Mouse (Mus musculus): ENCODE results near the gene Tbc1d25. TPM values are rescaled to one million over a fixed set of nuclear protein-coding genes. Genes with fewer than 3 reads are reported as not detected.

Tbc1d25 gene
- total RNA-seq (2021) = 10 to 100 TPM; 13.3 to 14.9 TPM

DNA sequence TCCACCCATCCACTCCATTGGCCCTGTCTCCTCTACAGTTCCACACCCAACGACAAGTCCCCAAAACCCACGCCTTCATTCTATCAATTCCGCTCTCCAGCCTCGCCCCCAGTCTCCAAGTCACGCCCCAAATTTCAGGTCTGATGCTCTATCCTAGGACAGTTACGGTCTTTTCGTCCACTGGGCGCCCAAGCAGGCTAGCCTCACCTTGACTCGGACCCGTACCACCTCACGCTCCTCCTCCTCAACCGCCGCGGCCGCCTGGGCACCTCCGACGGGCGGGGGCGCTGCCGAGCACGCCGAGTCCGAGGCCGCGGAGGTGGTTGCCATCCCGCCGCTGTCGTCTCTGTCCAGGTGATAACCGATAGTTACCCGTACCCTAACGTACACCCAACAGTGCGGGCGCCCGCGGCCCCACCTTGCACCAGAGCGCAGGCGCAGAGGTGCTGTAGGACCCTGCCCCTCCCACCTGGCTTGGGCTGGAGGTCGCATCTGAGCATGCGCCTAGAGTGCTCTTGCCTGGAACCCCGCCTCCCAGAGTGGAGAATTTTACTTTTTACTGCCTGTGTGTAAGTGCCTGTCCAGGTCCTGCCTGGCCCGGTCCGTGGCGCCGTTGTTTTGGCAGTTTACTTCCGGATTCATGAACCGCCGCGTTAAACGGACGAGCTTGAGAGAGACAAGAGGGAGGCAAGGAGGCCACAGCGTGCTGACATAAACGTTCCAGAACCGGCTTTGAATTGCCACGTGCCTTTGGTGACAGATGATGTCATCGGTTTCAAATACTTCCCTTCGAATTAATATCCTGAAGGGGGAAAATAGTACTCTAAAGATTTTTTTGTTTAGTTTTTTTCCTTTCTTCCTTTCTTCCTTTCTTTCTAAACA lies at the start of gene Tbc1d25:
Gene Tbc1d25 (minus strand): TSS at position 678 of the 882 bp plus-strand sequence.
- DNase-seq = peak; percentile 80 to 81

DNA sequence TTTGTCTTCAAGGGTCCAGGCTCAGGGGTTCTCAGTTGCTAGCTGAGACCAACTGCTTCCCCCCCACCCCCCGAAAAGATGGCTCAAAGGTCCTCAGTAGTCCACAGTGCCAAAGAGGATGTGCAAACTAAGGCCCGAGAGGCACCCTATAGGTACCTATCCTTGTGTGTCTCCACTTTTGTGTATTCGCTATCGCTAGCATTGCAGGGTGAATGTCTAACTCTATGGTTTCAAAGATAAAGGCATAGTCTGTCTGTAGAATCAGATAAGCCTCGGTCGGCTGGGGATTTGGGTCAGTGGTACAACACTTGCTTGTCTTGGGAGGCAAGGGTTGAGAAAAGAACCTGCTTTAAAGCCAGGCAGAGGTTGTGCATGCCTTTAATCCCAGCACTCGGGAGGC lies 47.5 kb upstream of the Tbc1d25 start:
- DNase-seq = no peak

GRCm38 (mm10) chrX:8222678-8223421 lies 46.9 kb upstream of the Tbc1d25 start:
- DNase-seq = peak in 1 of 2 experiments; percentile 15

DNA sequence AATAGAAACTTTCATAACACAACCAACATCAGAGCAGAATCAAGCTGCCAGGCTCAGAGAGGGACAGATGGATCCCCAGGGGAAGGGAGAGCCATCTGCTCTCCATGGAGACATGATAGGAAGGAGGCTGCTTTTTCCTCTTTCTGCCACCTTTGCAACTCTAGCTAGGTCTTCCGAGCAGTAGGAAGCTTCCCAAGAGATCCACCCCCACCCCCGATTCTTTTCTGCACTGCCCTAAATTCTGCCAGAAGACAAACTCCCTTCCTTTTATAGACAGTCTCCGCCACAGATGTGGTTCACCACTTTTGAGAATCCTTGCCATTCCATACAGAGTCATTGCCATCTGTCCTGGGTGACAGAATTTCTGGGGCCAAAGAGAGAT lies 46.3 kb upstream of the Tbc1d25 start:
- DNase-seq = peak; percentile 41 to 56

DNA sequence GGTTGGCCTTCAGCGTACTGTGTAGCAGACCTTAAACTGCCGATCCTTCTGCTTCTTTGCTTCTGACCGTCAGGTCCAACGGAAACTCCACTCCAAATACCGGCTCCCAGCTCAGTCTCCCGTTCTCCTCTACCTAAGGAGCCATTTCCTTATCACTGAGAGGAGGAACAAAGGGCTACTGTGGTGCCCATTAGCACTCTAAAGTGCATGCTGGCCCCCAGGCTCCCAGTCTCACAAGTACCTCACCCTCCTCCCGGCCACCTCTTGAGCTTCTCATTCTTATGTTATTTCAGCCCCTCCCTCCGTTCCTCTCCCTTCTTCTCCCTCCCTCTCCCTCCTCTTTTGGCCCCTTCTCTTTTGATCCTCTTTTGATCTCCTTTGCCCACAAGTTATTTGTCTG lies 43.7 kb upstream of the Tbc1d25 start:
- no peak for DNase-seq

DNA sequence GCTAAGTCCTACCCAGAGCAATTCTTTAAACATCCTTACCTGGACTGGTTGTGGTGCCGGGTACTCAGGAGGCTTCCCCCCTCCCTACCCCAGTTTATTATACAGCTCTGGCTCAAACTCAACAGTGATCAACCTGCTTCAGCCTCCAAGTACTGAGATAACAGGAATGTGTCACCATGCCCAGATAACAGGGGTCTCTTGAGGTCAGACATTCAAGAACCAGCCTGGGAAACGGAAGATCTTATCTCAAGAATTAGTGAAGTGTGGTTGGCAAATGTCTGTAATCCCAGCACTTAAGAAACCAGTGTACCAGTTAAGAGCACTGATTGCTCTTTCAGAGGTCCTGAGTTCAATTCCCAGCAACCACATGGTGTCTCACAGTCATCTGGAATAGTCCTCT lies 42.1 kb upstream of the Tbc1d25 start:
- no peak for DNase-seq

DNA sequence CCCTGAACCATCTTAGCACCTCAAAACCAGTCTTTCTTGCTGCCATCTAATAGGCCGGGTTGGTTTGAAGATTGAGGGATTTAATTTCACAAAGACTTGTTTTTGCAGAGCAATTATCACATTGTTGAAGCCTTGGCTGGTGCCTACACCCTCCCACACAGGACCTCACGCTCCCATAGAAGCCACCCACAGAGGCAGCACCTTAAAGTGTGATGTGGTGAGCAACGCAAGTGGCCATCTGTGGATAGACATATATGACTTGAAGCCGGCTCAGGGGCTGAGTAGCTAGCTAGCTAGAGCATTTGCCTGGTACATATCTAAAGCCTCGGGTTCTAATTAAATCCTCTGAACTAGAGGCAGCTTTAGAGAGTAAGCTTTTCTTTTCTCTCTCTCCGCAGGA lies 41.4 kb upstream of the Tbc1d25 start:
- DNase-seq = peak in 1 of 2 experiments; percentile 19

- DNase-seq = no peak
These were observed 35.7 kb upstream of the Tbc1d25 start for GRCm38 (mm10) chrX:8211490-8212207.

DNA sequence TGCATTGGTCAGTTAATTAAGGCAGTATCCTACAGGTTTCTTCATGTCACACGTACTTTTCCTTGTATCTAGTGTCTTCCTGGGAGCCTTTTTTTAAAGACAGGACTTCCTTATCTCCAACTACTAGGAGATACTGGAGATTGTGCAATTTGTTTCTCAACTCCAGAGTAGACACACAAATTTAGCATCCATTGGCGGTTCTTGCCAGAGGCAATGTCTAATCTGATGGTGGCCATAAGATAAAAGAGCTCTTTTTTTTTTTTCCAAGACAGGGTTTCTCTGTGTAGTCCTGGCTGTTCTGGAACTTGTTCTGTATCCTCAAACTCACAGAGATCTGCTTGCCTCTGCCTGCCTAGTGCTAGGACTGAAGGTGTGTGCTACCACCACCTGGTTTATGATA lies 33.7 kb upstream of the Tbc1d25 start:
- DNase-seq = no peak

- no peak for DNase-seq
These were observed 31.2 kb upstream of the Tbc1d25 start for GRCm38 (mm10) chrX:8207224-8207623.

GRCm38 (mm10) chrX:8206694-8207197 lies 30.8 kb upstream of the Tbc1d25 start:
- DNase-seq = no peak

DNA sequence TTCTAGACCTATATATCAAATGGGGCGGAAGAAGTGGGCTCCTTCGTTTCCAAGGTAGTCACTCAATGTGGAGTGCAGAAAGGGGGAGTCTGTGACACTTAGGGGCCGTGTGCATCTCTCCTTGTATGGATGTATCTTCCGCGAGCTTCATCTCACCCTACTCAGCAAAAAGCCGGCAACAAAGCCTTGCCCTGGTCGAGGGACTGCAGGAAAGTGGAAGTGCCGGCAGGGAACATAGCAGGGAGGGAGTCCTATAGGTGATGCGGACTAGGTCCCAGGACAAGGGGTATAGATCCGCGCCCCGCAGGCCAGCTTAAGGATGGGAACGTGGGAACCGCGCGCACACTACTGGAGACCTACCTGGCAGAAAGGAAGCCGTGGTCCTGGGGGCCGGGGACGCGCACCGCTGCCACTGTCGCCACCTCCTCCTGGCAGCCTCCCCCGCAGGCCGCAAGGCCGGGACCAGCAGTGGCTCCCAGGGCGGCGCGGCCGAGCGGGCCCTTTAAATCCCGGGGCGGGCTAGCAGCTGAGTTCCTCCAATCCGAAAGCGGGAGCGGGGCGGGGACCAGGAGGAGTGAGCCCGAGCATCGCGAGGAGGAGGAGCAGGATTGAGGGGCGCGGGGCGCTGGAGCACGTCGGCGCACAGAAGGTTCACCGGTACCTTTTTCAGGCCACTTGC lies 30.2 kb upstream of the Tbc1d25 start, which contains the start of gene Porcn:
Gene Porcn (minus strand): TSS at position 511 of the 679 bp plus-strand sequence.
- peak; percentile 81 to 84 for DNase-seq

- DNase-seq = no peak
These were observed 29.6 kb upstream of the Tbc1d25 start for GRCm38 (mm10) chrX:8205551-8205950.

GRCm38 (mm10) chrX:8205088-8205487 lies 29.1 kb upstream of the Tbc1d25 start:
- no peak for DNase-seq

DNA sequence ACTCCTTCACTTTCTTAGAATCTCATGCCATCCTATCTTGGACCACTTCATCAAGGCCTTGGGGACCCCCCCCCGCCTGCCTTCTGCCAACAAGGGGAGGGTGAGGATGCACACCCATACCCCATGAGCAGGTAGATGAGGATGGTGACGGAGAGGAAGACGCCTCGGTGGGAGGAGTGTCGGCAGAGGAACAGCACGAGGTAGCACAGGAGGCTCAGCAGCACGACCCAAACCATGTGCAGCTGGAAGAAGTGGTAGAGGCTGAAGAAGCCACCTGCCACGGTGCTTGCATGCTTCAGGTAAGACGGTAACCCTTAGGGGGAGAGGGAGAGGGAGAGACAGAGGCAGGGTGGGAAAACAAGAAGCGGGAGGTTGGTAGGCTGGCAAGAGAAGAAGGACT lies 28.1 kb upstream of the Tbc1d25 start:
- no peak for DNase-seq

DNA sequence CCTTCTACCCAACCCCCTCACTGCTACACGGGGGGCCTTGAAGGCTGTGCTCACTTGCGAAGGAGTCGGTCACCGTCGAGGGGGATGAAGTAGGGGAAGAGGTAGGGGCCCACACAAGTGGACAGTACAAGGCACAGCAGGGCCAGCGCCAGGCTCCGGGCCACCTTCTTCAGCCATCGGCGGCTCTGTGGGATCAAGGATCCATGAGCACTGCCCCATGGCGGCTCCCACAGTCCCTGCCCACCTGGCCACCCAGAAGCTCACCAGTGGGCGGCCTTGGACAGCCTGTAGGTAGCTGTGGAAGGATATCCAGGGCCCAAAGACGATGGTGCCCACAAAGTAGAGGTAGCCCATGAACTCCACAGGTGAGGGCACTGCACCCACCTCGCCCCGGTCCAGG lies 27.1 kb upstream of the Tbc1d25 start:
- no peak for DNase-seq

DNA sequence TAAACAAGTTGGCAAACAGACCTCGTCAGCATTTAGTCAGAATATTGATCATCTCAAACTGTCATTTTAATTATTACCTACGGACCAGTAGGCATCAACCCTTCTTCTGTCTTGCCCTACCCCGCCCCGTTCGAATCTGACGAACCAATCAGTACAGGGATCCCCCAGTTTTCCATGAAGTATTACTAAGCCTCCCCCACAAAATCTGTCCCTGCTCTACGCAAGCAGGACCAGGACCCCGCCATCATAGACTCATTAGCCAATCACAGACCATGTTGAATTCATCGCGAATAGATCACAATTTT lies 17.4 kb upstream of the Tbc1d25 start, which contains the start of gene Ebp:
Gene Ebp (minus strand): TSS at position 94 of the 305 bp plus-strand sequence.
- DNase-seq = peak; percentile 49 to 56

- peak; percentile 73 to 82 for DNase-seq
These were observed 16.8 kb upstream of the Tbc1d25 start for GRCm38 (mm10) chrX:8192640-8193418.

DNA sequence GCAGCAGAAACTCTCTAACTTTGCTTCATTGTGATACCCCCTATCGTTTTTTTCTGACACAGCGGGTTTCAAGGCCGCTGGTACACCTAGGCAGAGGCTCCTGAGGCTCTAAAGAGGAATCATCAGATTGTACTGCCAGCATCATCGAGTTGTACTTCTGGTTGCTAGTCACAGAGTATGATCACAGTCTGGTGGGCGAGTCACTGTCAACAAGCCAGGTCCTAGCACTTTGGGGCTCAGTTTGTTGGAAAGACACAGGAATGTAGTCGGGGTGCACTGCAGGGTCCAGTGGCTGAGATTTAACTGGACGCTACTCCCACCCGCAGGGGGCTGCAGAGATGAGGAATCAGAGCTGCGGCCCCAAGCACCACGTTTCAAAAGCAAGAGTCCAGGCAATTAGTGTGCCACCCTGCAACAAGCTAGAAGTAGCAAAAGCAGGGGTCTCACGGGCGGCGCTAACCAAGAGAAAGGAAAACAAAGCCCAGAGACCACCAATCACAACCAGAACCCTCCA lies 16.2 kb upstream of the Tbc1d25 start:
- peak in 1 of 2 experiments; percentile 24 for DNase-seq

- no peak for DNase-seq
These were observed 7.0 kb upstream of the Tbc1d25 start for GRCm38 (mm10) chrX:8182871-8183540.

All from layer of hippocampus, postnatal 36 days (tissue).